Mouse (Mus musculus) C2C12 (cell line): ENCODE data around the gene Litaf.

Experiments used
- CTCF ChIP-seq: IDR thresholded peaks from one replicate; pipeline ENCODE4 v1.5.1; 2011; ENCODE audit not compliant: control insufficient read depth, insufficient read depth, insufficient read length
- MAX ChIP-seq: IDR thresholded peaks from one replicate; pipeline ENCODE4 v1.6.1; 2011; ENCODE audit warnings: mild to moderate bottlenecking, control low read depth
- MYOD1 ChIP-seq: IDR thresholded peaks from one replicate; pipeline ENCODE4 v1.6.1; 2011; ENCODE audit warnings: low read depth; ENCODE audit not compliant: control insufficient read depth, insufficient read length
- MYOG ChIP-seq: IDR thresholded peaks from one replicate; pipeline ENCODE4 v1.6.1; 2011; ENCODE audit not compliant: control insufficient read depth, insufficient read length; ENCODE audit errors: extremely low read depth
- USF1 ChIP-seq: IDR thresholded peaks from one replicate; pipeline ENCODE4 v1.6.1; 2011; ENCODE audit warnings: low read depth, mild to moderate bottlenecking, control low read depth, moderate library complexity

DNA sequence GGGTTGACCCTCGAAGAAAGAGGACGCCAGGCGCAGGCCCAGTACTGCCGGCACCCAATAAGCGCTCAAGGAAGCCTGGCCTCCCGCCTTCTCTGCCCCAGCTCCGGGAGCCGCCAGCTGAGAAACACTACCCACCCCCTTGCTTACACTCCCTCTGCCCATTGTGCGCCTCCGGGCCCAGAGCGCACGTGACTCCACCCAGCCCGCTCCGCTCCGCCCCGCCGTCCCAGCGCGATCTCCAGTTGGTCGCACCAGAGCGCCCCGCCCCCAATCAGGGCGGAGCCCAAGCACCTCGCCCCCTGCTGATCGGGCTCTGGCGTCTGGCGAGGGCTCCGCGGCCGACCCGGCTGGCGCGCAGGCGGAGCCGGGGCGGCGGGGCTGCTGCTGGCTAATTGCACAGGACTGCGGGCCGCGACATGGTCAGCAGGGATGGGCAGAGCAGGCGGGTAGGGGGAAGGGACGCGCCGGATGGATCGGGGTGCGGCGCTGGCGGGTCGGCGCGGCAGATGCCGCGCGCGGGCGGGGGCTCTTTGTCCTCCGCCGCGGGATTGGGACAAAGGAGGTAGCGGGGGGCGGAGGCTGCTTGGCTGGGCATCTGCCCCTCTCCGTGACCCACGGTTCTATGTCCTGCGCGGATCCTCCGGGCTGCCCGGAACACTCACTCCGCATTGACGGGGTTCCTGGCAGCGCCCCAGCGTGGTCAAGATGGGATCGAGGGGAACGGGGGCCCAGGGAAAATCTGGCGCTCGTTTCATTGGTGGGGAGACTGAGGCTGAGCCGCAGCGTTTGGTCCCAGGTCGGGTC lies at the start of gene Litaf:
- no peak for TF ChIP-seq CTCF
- peak; percentile 51 for TF ChIP-seq MAX
- no peak for TF ChIP-seq MYOG
- TF ChIP-seq USF1: peak; percentile 92
- no peak for TF ChIP-seq MYOD1
